Mouse (Mus musculus): ENCODE data around the gene Itpr3. TPM values are rescaled to one million over a fixed set of nuclear protein-coding genes. Genes with fewer than 3 reads are reported as not detected.
A peak's percentile ranks its signal among the peaks of the same experiment; 100 is the strongest.

Itpr3 gene
- polyA plus RNA-seq, 1 experiment, result 42.0 TPM

DNA sequence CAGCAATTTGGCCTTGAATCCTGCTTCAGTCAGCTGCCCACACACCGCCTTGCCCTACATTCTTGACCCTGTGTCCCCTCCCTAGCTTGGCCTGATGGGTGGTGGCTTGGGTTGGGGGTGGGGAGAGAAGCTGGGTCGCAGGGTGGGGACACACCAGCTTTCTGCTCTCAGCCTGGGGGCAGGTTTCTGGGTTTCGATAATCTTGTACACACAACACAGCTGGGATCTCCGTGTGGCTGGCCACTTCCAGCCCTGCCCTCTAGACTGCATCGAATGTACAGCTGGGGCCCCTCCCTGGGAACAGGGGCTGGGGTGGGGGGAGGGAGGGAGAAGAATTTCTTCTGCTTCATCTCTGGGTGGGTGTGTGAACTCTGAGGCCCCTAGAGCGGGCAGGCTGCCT lies 6.6 kb downstream of the Itpr3 start:
- TF ChIP-seq CTCF (IDR thresholded peaks at IDR 0.05; ENCODE audit: borderline replicate concordance, control insufficient read depth, extremely low read depth, insufficient read depth, low read length, poor library complexity) (no peak), POLR2A (IDR thresholded peaks at IDR 0.05; ENCODE audit: control insufficient read depth, extremely low read depth, insufficient read depth, low read length, poor library complexity) (no peak)
- DNase-seq, result no peak

DNA sequence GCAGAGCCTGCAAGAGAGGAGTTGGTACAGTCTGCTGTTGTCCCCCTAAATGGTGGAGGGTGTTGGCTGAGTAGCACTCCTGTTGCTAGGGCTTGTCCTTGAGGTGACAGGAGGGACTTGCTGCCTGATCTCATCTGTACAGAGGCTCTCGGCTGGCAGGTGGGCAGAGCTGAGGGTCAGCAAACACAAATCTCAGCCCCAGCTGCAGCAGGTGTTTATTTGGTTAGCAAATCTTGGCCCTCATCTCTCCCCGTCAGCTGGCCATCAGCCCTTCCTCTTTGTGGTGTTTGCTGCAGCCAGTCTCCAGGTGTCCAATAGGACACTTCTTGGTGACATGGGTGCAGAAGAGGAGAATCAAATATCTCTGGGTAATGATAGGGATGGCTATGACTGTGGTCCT lies 7.1 kb downstream of the Itpr3 start:
- H3K36me3 ChIP-seq (ENCODE audit: control insufficient read depth, insufficient read depth, low read length), result no peaks in the 10 kb centered on the region
- no peaks in the 10 kb centered on the region for H3K27me3 ChIP-seq (ENCODE audit: control insufficient read depth, insufficient read depth, low read length)
- H3K4me1 ChIP-seq (replicated peaks; ENCODE audit: control insufficient read depth, insufficient read depth, low read length), result peaks cover 28% of the 10 kb centered on the region
- no peak overlapping the region for H3K27ac ChIP-seq (ENCODE audit: control insufficient read depth, insufficient read depth, low read length)
- TF ChIP-seq POLR2A (IDR thresholded peaks at IDR 0.05; ENCODE audit: control insufficient read depth, extremely low read depth, insufficient read depth, low read length, poor library complexity), result no peak
- TF ChIP-seq CTCF (IDR thresholded peaks at IDR 0.05; ENCODE audit: borderline replicate concordance, control insufficient read depth, extremely low read depth, insufficient read depth, low read length, poor library complexity), result no peak
- WGBS, result 90% methylated on average over 2 of the region's 2 CpGs
- DNase-seq, result no peak
- H3K4me3 ChIP-seq (ENCODE audit: control insufficient read depth, insufficient read depth, low read length), result no peak overlapping the region

More for the DNA sequence above, 6.6 kb downstream of the Itpr3 start:
- no peaks in the 10 kb centered on the region for H3K27me3 ChIP-seq (ENCODE audit: control insufficient read depth, insufficient read depth, low read length)
- H3K4me3 ChIP-seq (ENCODE audit: control insufficient read depth, insufficient read depth, low read length), result no peak overlapping the region
- WGBS, result 52% methylated on average over 6 of the region's 6 CpGs
- H3K27ac ChIP-seq (ENCODE audit: control insufficient read depth, insufficient read depth, low read length), result no peak overlapping the region
- H3K36me3 ChIP-seq (ENCODE audit: control insufficient read depth, insufficient read depth, low read length), result no peaks in the 10 kb centered on the region
- peaks cover 33% of the 10 kb centered on the region for H3K4me1 ChIP-seq (replicated peaks; ENCODE audit: control insufficient read depth, insufficient read depth, low read length)

DNA sequence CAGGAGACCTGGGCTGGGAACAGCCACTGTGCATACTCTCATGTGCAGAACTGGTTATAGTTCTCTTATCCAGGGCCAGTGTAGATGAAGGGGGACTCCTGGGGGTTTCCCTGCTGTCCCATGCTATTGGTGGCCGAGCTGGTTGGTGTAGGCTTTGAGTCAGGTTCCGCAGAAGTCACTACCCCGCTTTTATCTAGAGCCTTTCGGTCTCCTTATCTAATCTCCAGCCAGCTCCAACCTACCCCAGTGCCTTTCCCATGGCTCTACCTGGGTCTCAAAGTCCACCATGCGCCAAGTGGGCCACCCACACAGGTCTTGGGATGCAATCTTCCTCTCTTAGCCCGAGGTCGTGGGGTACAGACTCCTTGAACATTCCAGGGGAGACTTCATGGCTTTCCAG lies 9.0 kb downstream of the Itpr3 start:
- TF ChIP-seq CTCF (IDR thresholded peaks at IDR 0.05; ENCODE audit: borderline replicate concordance, control insufficient read depth, extremely low read depth, insufficient read depth, low read length, poor library complexity), result no peak

DNA sequence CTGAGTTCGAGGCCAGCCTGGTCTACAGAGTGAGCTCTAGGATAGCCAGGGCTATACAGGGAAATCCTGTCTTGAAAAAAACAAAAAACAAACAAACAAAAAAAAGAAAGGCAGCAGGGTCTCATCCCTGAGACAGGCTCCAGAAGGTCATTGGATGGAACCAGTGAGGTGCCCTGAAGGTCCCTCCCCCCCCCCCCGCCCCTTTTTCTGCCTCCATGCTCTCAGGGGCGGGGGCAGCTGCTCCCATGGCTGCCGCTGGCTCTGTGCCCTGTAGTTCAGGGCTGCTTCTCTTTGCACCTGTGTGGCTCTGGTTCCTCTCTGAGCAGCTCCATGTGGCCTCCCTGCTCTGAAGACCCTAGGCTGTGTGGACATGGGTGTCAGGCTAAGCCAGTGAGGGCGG lies 12.0 kb downstream of the Itpr3 start:
- WGBS, result 81% methylated on average over 5 of the region's 5 CpGs
- TF ChIP-seq POLR2A (IDR thresholded peaks at IDR 0.05; ENCODE audit: control insufficient read depth, extremely low read depth, insufficient read depth, low read length, poor library complexity), result no peak
- TF ChIP-seq CTCF (IDR thresholded peaks at IDR 0.05; ENCODE audit: borderline replicate concordance, control insufficient read depth, extremely low read depth, insufficient read depth, low read length, poor library complexity), result no peak
- Histone ChIP-seq H3K27ac (ENCODE audit: control insufficient read depth, insufficient read depth, low read length) (no peak overlapping the region), H3K4me3 (ENCODE audit: control insufficient read depth, insufficient read depth, low read length) (no peak overlapping the region), H3K27me3 (ENCODE audit: control insufficient read depth, insufficient read depth, low read length) (no peaks in the 10 kb centered on the region), H3K4me1 (replicated peaks; ENCODE audit: control insufficient read depth, insufficient read depth, low read length) (peaks cover 9% of the 10 kb centered on the region; the same call in 1 of the 2 replicates), H3K36me3 (ENCODE audit: control insufficient read depth, insufficient read depth, low read length) (no peaks in the 10 kb centered on the region)
- DNase-seq, result no peak

More for the DNA sequence above, 9.0 kb downstream of the Itpr3 start:
- Histone ChIP-seq H3K27ac (ENCODE audit: control insufficient read depth, insufficient read depth, low read length) (no peak overlapping the region), H3K4me3 (ENCODE audit: control insufficient read depth, insufficient read depth, low read length) (no peak overlapping the region), H3K36me3 (ENCODE audit: control insufficient read depth, insufficient read depth, low read length) (no peaks in the 10 kb centered on the region), H3K27me3 (ENCODE audit: control insufficient read depth, insufficient read depth, low read length) (no peaks in the 10 kb centered on the region), H3K4me1 (replicated peaks; ENCODE audit: control insufficient read depth, insufficient read depth, low read length) (peaks cover 12% of the 10 kb centered on the region)
- 94% methylated on average over 7 of the region's 7 CpGs for WGBS
- no peak for DNase-seq

DNA sequence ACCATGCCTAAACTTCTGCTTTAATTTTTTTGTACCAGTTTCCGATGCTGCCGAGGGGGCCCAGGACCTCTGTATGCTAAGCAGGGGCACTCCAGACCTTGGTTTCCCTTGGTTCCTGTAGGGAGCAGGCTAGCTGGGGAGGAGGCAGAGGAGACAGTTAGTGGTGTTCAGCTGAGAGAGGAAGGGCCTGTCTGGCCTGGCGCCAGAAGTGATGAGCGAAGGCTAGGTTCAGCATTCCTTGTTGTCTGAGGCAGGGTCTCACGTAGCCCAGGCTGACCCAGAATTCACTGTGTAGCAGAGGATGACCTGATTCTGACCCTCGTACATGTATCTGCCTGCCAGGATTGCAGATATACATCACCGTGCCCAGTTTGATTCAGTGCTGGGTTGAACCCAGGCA lies 13.8 kb downstream of the Itpr3 start:
- WGBS, result 96% methylated on average over 7 of the region's 7 CpGs
- no peak overlapping the region for H3K4me3 ChIP-seq (ENCODE audit: control insufficient read depth, insufficient read depth, low read length)

DNA sequence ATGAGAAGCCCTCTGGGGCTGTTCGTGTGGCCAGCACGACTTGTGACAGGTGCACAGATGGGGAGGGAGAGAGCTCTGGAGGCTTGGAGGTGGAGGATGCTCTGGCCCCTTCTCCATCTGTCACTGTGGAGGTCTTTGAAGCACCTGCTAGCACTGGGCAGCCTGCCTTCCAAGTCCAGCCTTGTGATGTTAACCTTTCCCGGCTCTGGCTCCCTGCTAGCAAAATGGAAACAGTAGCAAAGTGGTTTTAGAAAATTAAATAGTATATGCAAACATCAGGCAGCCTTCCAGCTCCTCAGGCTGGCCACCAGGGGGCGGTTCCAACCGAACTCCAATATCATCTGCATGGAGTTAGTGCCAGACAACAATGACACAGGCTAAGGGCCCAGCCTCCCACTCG lies 14.5 kb downstream of the Itpr3 start:
- Histone ChIP-seq H3K27me3 (ENCODE audit: control insufficient read depth, insufficient read depth, low read length) (no peaks in the 10 kb centered on the region), H3K4me3 (ENCODE audit: control insufficient read depth, insufficient read depth, low read length) (no peak overlapping the region), H3K4me1 (replicated peaks; ENCODE audit: control insufficient read depth, insufficient read depth, low read length) (peaks cover 23% of the 10 kb centered on the region), H3K36me3 (ENCODE audit: control insufficient read depth, insufficient read depth, low read length) (no peaks in the 10 kb centered on the region), H3K27ac (ENCODE audit: control insufficient read depth, insufficient read depth, low read length) (no peak overlapping the region)
- peak; percentile 59 for DNase-seq
- TF ChIP-seq POLR2A (IDR thresholded peaks at IDR 0.05; ENCODE audit: control insufficient read depth, extremely low read depth, insufficient read depth, low read length, poor library complexity) (no peak), CTCF (IDR thresholded peaks at IDR 0.05; ENCODE audit: borderline replicate concordance, control insufficient read depth, extremely low read depth, insufficient read depth, low read length, poor library complexity) (peak; percentile 70; the same call in 1 of the 2 replicates)
- WGBS, result 72% methylated on average over 6 of the region's 6 CpGs

More for the DNA sequence above, 13.8 kb downstream of the Itpr3 start:
- Histone ChIP-seq H3K4me1 (replicated peaks; ENCODE audit: control insufficient read depth, insufficient read depth, low read length) (peaks cover 25% of the 10 kb centered on the region), H3K36me3 (ENCODE audit: control insufficient read depth, insufficient read depth, low read length) (no peaks in the 10 kb centered on the region), H3K27ac (ENCODE audit: control insufficient read depth, insufficient read depth, low read length) (no peak overlapping the region), H3K27me3 (ENCODE audit: control insufficient read depth, insufficient read depth, low read length) (no peaks in the 10 kb centered on the region)
- DNase-seq, result no peak
- TF ChIP-seq CTCF (IDR thresholded peaks at IDR 0.05; ENCODE audit: borderline replicate concordance, control insufficient read depth, extremely low read depth, insufficient read depth, low read length, poor library complexity), result no peak
- no peak for TF ChIP-seq POLR2A (IDR thresholded peaks at IDR 0.05; ENCODE audit: control insufficient read depth, extremely low read depth, insufficient read depth, low read length, poor library complexity)

DNA sequence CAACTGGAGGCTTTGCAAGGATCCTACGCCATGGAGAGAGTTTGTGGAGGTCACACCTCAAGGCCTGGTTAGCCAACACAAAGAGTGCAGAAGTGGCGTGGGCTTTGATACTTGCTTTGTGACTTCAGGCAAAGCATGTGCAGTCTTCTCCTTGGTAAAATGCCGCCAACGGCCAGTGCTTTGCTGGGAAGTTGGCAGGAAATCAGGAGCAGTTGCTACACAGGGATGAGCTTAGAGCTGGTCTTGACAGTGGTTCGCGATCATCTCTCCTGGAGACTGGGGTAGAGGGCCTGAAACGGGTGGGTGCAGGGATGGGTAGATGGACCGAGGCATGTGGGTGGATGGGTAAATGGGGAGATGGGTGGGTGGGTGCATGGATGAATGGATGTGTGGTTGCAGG lies 15.3 kb downstream of the Itpr3 start:
- Histone ChIP-seq H3K4me3 (ENCODE audit: control insufficient read depth, insufficient read depth, low read length) (no peak overlapping the region), H3K27me3 (ENCODE audit: control insufficient read depth, insufficient read depth, low read length) (no peaks in the 10 kb centered on the region), H3K36me3 (ENCODE audit: control insufficient read depth, insufficient read depth, low read length) (no peaks in the 10 kb centered on the region), H3K4me1 (replicated peaks; ENCODE audit: control insufficient read depth, insufficient read depth, low read length) (peaks cover 23% of the 10 kb centered on the region), H3K27ac (ENCODE audit: control insufficient read depth, insufficient read depth, low read length) (no peak overlapping the region)
- TF ChIP-seq CTCF (IDR thresholded peaks at IDR 0.05; ENCODE audit: borderline replicate concordance, control insufficient read depth, extremely low read depth, insufficient read depth, low read length, poor library complexity) (no peak), POLR2A (IDR thresholded peaks at IDR 0.05; ENCODE audit: control insufficient read depth, extremely low read depth, insufficient read depth, low read length, poor library complexity) (no peak)
- no peak for DNase-seq
- WGBS, result 97% methylated on average over 8 of the region's 8 CpGs
